Mouse (Mus musculus) midbrain, embryonic 16.5 days (tissue): Measurements from ENCODE around the gene Trh. TPM values are rescaled to one million over a fixed set of nuclear protein-coding genes. Genes with fewer than 3 reads are reported as not detected.

ENCODE experiments used
- ATAC-seq: fragments of 200-750 bp; cut with Nextera tagmentation; 2 replicates; pipeline ENCODE4 v1.8.0; 2017; ENCODE audit warnings: moderate TSS enrichment
- H3K27ac ChIP-seq: fragments of 300-500 bp; sonication (generic); 2 replicates; pipeline ENCODE4 v1.5.1; 2014; ENCODE audit warnings: mild to moderate bottlenecking, low read length, mixed read lengths
- H3K27me3 ChIP-seq: fragments of 300-500 bp; sonication (generic); 2 replicates; pipeline ENCODE4 v1.6.1; 2014; ENCODE audit warnings: low read depth, low read length, mixed read lengths; ENCODE audit not compliant: control insufficient read depth, insufficient read depth
- H3K36me3 ChIP-seq: fragments of 300-500 bp; sonication (generic); 2 replicates; pipeline ENCODE4 v1.6.1; 2014; ENCODE audit warnings: mild to moderate bottlenecking, low read length, moderate library complexity, mixed read lengths; ENCODE audit not compliant: control insufficient read depth, insufficient read depth
- H3K4me1 ChIP-seq: fragments of 300-500 bp; sonication (generic); 2 replicates; pipeline ENCODE4 v1.6.1; 2014; ENCODE audit warnings: mild to moderate bottlenecking, low read length, mixed read lengths; ENCODE audit not compliant: control insufficient read depth, insufficient read depth
- H3K4me2 ChIP-seq: fragments of 300-500 bp; sonication (generic); 2 replicates; pipeline ENCODE4 v1.6.1; 2014; ENCODE audit warnings: mild to moderate bottlenecking, low read length, mixed read lengths
- H3K4me3 ChIP-seq: fragments of 300-500 bp; sonication (generic); 2 replicates; pipeline ENCODE4 v1.5.1; 2014; ENCODE audit warnings: low read depth, mild to moderate bottlenecking, low read length, moderate library complexity, mixed read lengths
- H3K9ac ChIP-seq: fragments of 300-500 bp; sonication (generic); 2 replicates; pipeline ENCODE4 v1.6.1; 2014; ENCODE audit warnings: low read depth, low read length, mixed read lengths
- H3K9me3 ChIP-seq: fragments of 300-500 bp; sonication (generic); replicated peaks from 2 replicates; pipeline ENCODE4 v1.6.1; 2014; ENCODE audit warnings: mild to moderate bottlenecking, low read length, mixed read lengths; ENCODE audit not compliant: control insufficient read depth, poor library complexity, severe bottlenecking
- WGBS: fragments of 180-500 bp; shearing (Covaris S2); extraction: QIAGEN DNeasy Blood & Tissue Kit; methylation state at CpG from one replicate; pipeline ENCODE4 v1.1.7; 2014; 5-methylcytosine and 5-hydroxymethylcytosine counted together
- polyA plus RNA-seq: library from polyadenylated mRNA; unstranded; fragments of >200 nt; fragmentation: Nextera tagmentation; extraction: Ambion mirVana; gene quantifications from 2 replicates; pipeline ENCODE4 v1.2.1, GENCODE M21; 2015

Trh gene
- polyA plus RNA-seq: 6.6 and 9.6 TPM in 2 replicates

GRCm38 (mm10) chr6:92244591-92244990 lies at the start of gene Trh:
TSS of gene Trh (minus strand) at chr6:92244650.
- under 1% methylated on average over 31 of the region's 31 CpGs for WGBS
- Histone ChIP-seq H3K9ac (peak within 1 kb of the TSS; percentile 69), H3K27ac (no peak within 1 kb of the TSS), H3K4me2 (peak within 1 kb of the TSS; percentile 81), H3K4me3 (peak within 1 kb of the TSS; percentile 44), H3K27me3 (peaks cover 20% of the 10 kb centered on the region), H3K9me3 (no peaks in the 10 kb centered on the region), H3K36me3 (no peaks in the 10 kb centered on the region), H3K4me1 (peaks cover 2% of the 10 kb centered on the region; the same call in 1 of the 2 replicates)
- ATAC-seq: no peak

DNA sequence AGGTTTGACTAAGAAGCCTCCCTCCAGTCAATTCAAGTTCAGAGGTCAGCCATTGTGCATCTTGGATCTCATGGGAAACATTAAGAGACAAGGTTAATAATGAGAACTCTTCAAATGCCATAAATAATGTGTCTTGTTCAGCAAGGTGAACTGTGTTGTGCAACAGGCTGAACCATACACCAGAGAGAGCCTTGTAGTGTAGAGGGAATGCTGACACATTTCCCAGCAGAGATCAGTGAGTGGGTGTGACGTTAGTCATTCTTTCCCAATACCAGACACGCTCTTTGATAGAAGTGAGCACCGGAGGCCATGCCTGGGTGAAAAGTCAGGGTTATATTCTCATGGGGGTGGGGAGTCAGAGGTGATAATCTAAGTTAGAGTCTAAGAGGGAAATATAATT lies 46.4 kb upstream of the Trh start:
- no peak overlapping the region for H3K4me2 ChIP-seq
- no peak overlapping the region for H3K27ac ChIP-seq
- no peaks in the 10 kb centered on the region for H3K27me3 ChIP-seq
- H3K4me1 ChIP-seq: peaks cover 3% of the 10 kb centered on the region; the same call in 1 of the 2 replicates
- H3K4me3 ChIP-seq: no peak overlapping the region
- WGBS: 87% methylated on average over 3 of the region's 3 CpGs
- no peak for ATAC-seq
- H3K9me3 ChIP-seq: no peaks in the 10 kb centered on the region
- H3K36me3 ChIP-seq: no peaks in the 10 kb centered on the region
- no peak overlapping the region for H3K9ac ChIP-seq

GRCm38 (mm10) chr6:92286889-92287288 lies 42.4 kb upstream of the Trh start:
- H3K36me3 ChIP-seq: no peaks in the 10 kb centered on the region
- no peak overlapping the region for H3K4me2 ChIP-seq
- no peak for ATAC-seq
- H3K4me1 ChIP-seq: peaks cover 3% of the 10 kb centered on the region; the same call in 1 of the 2 replicates
- H3K4me3 ChIP-seq: no peak overlapping the region
- WGBS: 54% methylated on average over 4 of the region's 4 CpGs
- no peak overlapping the region for H3K27ac ChIP-seq
- no peaks in the 10 kb centered on the region for H3K9me3 ChIP-seq
- H3K9ac ChIP-seq: no peak overlapping the region
- no peaks in the 10 kb centered on the region for H3K27me3 ChIP-seq

DNA sequence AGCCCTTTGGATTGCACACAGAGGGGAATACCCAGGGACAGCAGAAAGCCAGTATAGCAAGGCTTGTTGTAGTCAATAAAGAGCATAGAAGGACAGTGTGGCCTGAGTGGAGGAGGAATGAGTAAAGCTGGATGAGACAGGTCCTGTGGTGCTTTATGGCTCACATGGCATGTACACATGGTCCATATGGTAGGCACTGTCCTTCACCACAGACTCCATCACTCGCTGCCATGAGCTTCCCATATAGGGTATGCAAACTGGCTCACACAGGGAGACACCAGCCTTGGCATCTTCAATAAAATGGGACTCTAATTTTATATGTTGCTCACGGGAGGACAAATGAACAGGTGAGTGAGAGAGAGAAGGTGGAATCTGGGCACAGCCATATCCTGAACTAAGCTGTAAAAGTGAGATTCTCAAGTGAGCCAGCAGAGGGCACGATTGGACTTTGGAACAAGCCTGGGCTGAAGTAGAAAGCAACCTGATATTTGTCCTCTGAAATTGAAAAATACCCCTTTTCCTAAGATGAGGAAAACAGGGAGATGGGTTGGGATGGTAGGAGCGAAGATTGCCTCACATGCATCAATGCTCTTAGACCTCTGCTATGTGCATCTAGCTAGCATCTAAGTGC lies 41.9 kb upstream of the Trh start:
- Histone ChIP-seq H3K4me3 (no peak overlapping the region), H3K27ac (no peak overlapping the region), H3K9ac (no peak overlapping the region), H3K4me1 (peaks cover 3% of the 10 kb centered on the region; the same call in 1 of the 2 replicates), H3K27me3 (no peaks in the 10 kb centered on the region), H3K4me2 (no peak overlapping the region), H3K36me3 (no peaks in the 10 kb centered on the region), H3K9me3 (no peaks in the 10 kb centered on the region)
- peak; percentile 78; the same call in 1 of the 2 replicates for ATAC-seq
- 34% methylated on average over 4 of the region's 4 CpGs for WGBS

DNA sequence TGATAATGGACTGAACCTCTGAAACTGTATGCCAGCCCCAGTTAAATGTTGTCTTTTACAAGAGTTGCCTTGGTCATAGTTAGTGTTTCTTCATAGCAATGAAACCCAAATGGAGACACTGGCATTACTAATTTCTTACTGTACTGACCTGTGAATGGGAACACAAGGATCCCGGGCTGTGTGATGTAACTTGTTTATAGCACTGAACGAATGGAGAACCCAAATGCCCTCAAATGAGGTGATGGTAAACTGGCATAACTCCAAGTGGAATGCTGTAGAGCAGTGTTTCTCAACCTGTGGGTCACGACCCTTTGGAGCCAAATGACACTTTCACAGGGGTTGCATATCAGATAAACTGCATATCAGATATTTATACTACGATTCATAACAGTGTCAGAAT lies 41.1 kb upstream of the Trh start:
- Histone ChIP-seq H3K27me3 (no peaks in the 10 kb centered on the region), H3K9ac (no peak overlapping the region), H3K27ac (no peak overlapping the region), H3K36me3 (no peaks in the 10 kb centered on the region), H3K4me3 (no peak overlapping the region), H3K4me1 (peaks cover 3% of the 10 kb centered on the region; the same call in 1 of the 2 replicates), H3K4me2 (no peak overlapping the region), H3K9me3 (no peaks in the 10 kb centered on the region)
- WGBS: 78% methylated on average over 4 of the region's 4 CpGs
- no peak for ATAC-seq

DNA sequence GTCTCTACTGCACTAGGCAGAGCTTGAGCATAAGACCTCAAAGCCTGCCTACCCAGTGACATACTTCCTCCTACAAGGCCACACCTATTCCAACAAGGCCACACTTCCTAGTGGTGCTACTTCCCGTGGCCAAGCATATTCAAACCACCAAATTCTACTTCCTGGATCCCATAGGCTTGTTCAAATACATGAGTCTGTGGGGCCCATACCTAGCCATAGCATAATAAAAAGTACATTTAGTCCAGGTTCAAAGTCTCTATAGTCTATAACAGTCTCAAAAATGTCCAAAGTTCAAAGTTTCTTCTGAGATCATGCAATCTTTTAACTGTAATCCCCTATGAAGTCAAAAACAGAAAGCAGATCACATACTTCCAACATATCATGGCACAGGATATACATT lies 32.7 kb upstream of the Trh start:
- Histone ChIP-seq H3K27me3 (no peaks in the 10 kb centered on the region), H3K36me3 (no peaks in the 10 kb centered on the region), H3K27ac (no peak overlapping the region), H3K4me2 (no peak overlapping the region), H3K9ac (no peak overlapping the region), H3K9me3 (no peaks in the 10 kb centered on the region), H3K4me3 (no peak overlapping the region), H3K4me1 (no peaks in the 10 kb centered on the region)
- no peak for ATAC-seq
- 65% methylated on average over 1 of the region's 1 CpGs for WGBS

GRCm38 (mm10) chr6:92273652-92274322 lies 29.3 kb upstream of the Trh start:
- Histone ChIP-seq H3K9ac (no peak overlapping the region), H3K27ac (no peak overlapping the region), H3K4me1 (no peaks in the 10 kb centered on the region), H3K4me2 (no peak overlapping the region), H3K36me3 (no peaks in the 10 kb centered on the region), H3K4me3 (no peak overlapping the region), H3K27me3 (no peaks in the 10 kb centered on the region), H3K9me3 (no peaks in the 10 kb centered on the region)
- ATAC-seq: no peak
- 82% methylated on average over 6 of the region's 6 CpGs for WGBS

DNA sequence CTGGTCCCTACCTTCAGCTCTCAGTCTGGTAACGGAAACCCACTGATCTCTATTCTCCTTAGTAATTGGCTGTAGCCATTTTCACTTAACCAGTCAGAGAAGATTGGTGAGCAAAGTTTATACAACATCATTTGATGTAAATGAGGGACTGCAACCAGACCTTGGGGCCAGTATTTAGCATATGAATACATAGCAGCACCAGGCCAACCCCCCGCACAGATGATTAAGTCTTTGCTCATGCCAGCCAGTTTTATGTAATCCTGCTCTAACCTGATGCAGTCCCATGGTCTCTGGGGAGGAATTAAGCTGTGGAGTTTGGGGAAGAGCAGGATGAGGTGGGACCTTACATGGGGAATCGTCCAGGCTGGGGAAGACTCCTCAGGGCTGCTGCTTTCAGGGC lies 28.2 kb upstream of the Trh start:
- Histone ChIP-seq H3K9ac (no peak overlapping the region), H3K27ac (no peak overlapping the region), H3K4me3 (no peak overlapping the region), H3K27me3 (no peaks in the 10 kb centered on the region), H3K4me1 (no peaks in the 10 kb centered on the region), H3K4me2 (no peak overlapping the region), H3K36me3 (no peaks in the 10 kb centered on the region), H3K9me3 (no peaks in the 10 kb centered on the region)
- WGBS: 31% methylated on average over 3 of the region's 3 CpGs
- no peak for ATAC-seq

DNA sequence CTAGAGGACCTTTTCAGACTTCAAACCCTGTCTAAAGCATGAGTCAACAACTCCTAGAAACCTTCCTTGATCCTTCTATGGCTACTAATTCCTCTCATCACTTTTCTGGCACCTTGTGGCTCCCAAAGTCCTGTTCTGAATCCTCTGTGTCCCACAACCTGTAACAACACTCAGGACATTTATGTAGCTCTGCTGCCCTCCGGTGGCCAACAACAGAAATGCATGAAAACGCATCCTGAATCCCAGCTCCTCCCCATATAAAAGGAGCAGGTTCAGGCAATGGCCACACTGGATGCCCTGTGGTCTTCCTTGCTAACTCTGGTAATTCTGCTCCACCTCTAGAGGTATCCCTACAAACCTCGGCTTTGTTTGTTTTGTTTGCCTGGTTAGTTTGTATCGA lies 24.6 kb upstream of the Trh start:
- 17% methylated on average over 4 of the region's 4 CpGs for WGBS
- no peaks in the 10 kb centered on the region for H3K9me3 ChIP-seq
- H3K36me3 ChIP-seq: no peaks in the 10 kb centered on the region
- no peak for ATAC-seq
- no peaks in the 10 kb centered on the region for H3K4me1 ChIP-seq
- no peaks in the 10 kb centered on the region for H3K27me3 ChIP-seq
- H3K4me2 ChIP-seq: no peak overlapping the region
- H3K9ac ChIP-seq: no peak overlapping the region
- no peak overlapping the region for H3K27ac ChIP-seq
- H3K4me3 ChIP-seq: no peak overlapping the region
